Mouse (Mus musculus): ENCODE measurements around the gene Emc6. TPM values are rescaled to one million over a fixed set of nuclear protein-coding genes. Genes with fewer than 3 reads are reported as not detected.

The Emc6 gene
- 122 and 135 TPM in 2 replicates for polyA plus RNA-seq (2014; fragmentation: Nextera tagmentation; extraction: Ambion mirVana)

GRCm38 (mm10) chr11:73176608-73177508 is at the start of gene Emc6, which contains the start of gene Tax1bp3:
Gene Emc6, minus strand, starts transcription at chr11:73177037.
Gene Tax1bp3, plus strand, starts transcription at chr11:73177083.
- Histone ChIP-seq H3K9me3 (ENCODE audit: control insufficient read depth, low read length) (no peaks in the 10 kb centered on the region), H3K4me3 (ENCODE audit: low read depth, low read length) (peak within 1 kb of the TSS; percentile 95), H3K27me3 (ENCODE audit: control insufficient read depth, insufficient read depth, low read length) (no peaks in the 10 kb centered on the region), H3K36me3 (ENCODE audit: control insufficient read depth, insufficient read depth, low read length) (no peaks in the 10 kb centered on the region; the same call in 1 of the 2 replicates), H3K4me1 (replicated peaks; ENCODE audit: control insufficient read depth, insufficient read depth, low read length) (peaks cover 9% of the 10 kb centered on the region), H3K4me2 (ENCODE audit: low read depth, low read length, severe bottlenecking) (peak within 1 kb of the TSS; percentile 75), H3K9ac (ENCODE audit: low read length) (peak within 1 kb of the TSS; percentile 90), H3K27ac (ENCODE audit: low read depth, low read length) (peak within 1 kb of the TSS; percentile 72)
- under 1% methylated on average over 78 of the region's 81 CpGs for WGBS
- DNase-seq (ENCODE audit: low spot score) (peak; percentile 99), ATAC-seq (replicated peaks; ENCODE audit: low FRiP score) (peak; percentile 98)

GRCm38 (mm10) chr11:73225856-73226255 is 49.0 kb upstream of the Emc6 start:
- Histone ChIP-seq H3K4me3 (ENCODE audit: low read depth, low read length) (no peak overlapping the region), H3K4me2 (ENCODE audit: low read depth, low read length, severe bottlenecking) (no peak overlapping the region), H3K27me3 (ENCODE audit: control insufficient read depth, insufficient read depth, low read length) (no peaks in the 10 kb centered on the region), H3K27ac (ENCODE audit: low read depth, low read length) (no peak overlapping the region), H3K9ac (ENCODE audit: low read length) (no peak overlapping the region), H3K9me3 (ENCODE audit: control insufficient read depth, low read length) (peaks cover 2% of the 10 kb centered on the region; the same call in 1 of the 2 replicates), H3K4me1 (replicated peaks; ENCODE audit: control insufficient read depth, insufficient read depth, low read length) (no peaks in the 10 kb centered on the region), H3K36me3 (ENCODE audit: control insufficient read depth, insufficient read depth, low read length) (no peaks in the 10 kb centered on the region)
- WGBS = 87% methylated on average over 6 of the region's 6 CpGs
- ATAC-seq (replicated peaks; ENCODE audit: low FRiP score) (no peak), DNase-seq (ENCODE audit: low spot score) (no peak)

DNA sequence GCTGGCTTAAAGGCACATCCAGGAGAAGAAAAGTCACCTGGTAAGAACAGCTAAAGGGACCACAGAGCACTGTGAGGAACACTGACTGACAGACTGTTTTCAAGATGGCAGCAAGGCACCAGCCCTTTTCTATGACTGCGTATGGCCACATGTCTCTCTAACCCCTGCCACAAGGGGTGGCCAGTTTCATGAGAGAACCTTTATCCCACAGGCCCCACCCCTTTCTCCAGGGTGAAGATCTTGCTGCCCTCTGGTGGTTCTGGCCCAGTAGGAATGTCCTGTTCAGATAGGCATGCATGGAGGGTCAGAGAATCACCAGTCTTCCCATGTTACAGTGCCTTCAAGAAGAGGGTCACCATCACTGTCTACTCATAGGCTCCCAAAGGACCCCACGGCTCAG is 47.1 kb upstream of the Emc6 start:
- H3K9me3 ChIP-seq (ENCODE audit: control insufficient read depth, low read length) = peaks cover 1% of the 10 kb centered on the region; the same call in 1 of the 2 replicates
- H3K27ac ChIP-seq (ENCODE audit: low read depth, low read length) = no peak overlapping the region
- no peak overlapping the region for H3K9ac ChIP-seq (ENCODE audit: low read length)
- H3K4me1 ChIP-seq (replicated peaks; ENCODE audit: control insufficient read depth, insufficient read depth, low read length) = no peaks in the 10 kb centered on the region
- DNase-seq (ENCODE audit: low spot score) = no peak
- 88% methylated on average over 2 of the region's 2 CpGs for WGBS
- no peak overlapping the region for H3K4me2 ChIP-seq (ENCODE audit: low read depth, low read length, severe bottlenecking)
- no peaks in the 10 kb centered on the region for H3K27me3 ChIP-seq (ENCODE audit: control insufficient read depth, insufficient read depth, low read length)
- H3K4me3 ChIP-seq (ENCODE audit: low read depth, low read length) = no peak overlapping the region
- ATAC-seq (replicated peaks; ENCODE audit: low FRiP score) = no peak
- H3K36me3 ChIP-seq (ENCODE audit: control insufficient read depth, insufficient read depth, low read length) = no peaks in the 10 kb centered on the region

GRCm38 (mm10) chr11:73222846-73223245 is 46.0 kb upstream of the Emc6 start:
- Histone ChIP-seq H3K27me3 (ENCODE audit: control insufficient read depth, insufficient read depth, low read length) (no peaks in the 10 kb centered on the region), H3K9ac (ENCODE audit: low read length) (no peak overlapping the region), H3K36me3 (ENCODE audit: control insufficient read depth, insufficient read depth, low read length) (no peaks in the 10 kb centered on the region), H3K4me2 (ENCODE audit: low read depth, low read length, severe bottlenecking) (no peak overlapping the region), H3K4me3 (ENCODE audit: low read depth, low read length) (no peak overlapping the region), H3K9me3 (ENCODE audit: control insufficient read depth, low read length) (no peaks in the 10 kb centered on the region), H3K27ac (ENCODE audit: low read depth, low read length) (no peak overlapping the region), H3K4me1 (replicated peaks; ENCODE audit: control insufficient read depth, insufficient read depth, low read length) (no peaks in the 10 kb centered on the region)
- WGBS = 58% methylated on average over 5 of the region's 5 CpGs
- DNase-seq (ENCODE audit: low spot score) (no peak), ATAC-seq (replicated peaks; ENCODE audit: low FRiP score) (no peak)

DNA sequence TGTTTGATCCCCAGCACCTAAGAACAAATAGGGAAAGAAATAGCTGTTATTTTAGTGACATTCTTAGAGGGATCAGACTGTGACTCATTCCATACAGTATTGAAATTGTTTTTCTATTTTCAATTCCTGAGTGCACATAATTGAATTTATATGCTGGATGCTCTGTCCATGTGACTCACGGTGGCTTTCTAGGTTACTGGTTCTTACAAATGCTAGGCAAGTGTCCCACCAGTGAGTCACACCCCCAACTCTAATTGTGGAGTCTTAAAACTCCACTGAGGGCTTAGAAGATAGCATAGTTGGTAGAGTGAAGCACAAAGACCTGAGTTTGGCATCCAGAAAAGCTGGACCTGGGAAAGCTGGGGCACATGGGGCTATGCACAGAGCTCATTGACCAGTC is 43.8 kb upstream of the Emc6 start:
- Histone ChIP-seq H3K4me1 (replicated peaks; ENCODE audit: control insufficient read depth, insufficient read depth, low read length) (no peaks in the 10 kb centered on the region), H3K4me3 (ENCODE audit: low read depth, low read length) (no peak overlapping the region), H3K36me3 (ENCODE audit: control insufficient read depth, insufficient read depth, low read length) (no peaks in the 10 kb centered on the region), H3K27ac (ENCODE audit: low read depth, low read length) (no peak overlapping the region), H3K9ac (ENCODE audit: low read length) (no peak overlapping the region), H3K9me3 (ENCODE audit: control insufficient read depth, low read length) (no peaks in the 10 kb centered on the region), H3K27me3 (ENCODE audit: control insufficient read depth, insufficient read depth, low read length) (no peaks in the 10 kb centered on the region), H3K4me2 (ENCODE audit: low read depth, low read length, severe bottlenecking) (no peak overlapping the region)
- 91% methylated on average over 1 of the region's 1 CpGs for WGBS
- ATAC-seq (replicated peaks; ENCODE audit: low FRiP score) (no peak), DNase-seq (ENCODE audit: low spot score) (no peak)

DNA sequence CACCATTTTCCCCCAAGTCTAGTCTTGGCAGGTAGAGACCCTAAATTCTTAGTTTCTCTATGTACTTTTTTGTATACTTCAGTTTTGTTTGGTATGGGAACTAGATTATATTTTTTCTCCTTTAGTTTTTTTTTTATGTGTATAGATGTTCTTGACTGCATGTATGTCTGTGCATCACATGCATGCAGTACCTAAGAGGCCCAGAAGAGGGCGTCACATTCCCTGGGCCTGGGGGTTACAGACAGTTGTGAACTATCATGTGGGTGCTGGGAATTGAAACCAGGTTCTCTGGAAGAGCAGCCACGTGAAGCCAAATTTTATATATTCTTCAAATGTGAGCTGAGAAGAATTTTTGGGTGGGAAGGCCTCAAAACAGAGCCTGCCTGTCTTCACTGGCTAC is 42.8 kb upstream of the Emc6 start:
- H3K27me3 ChIP-seq (ENCODE audit: control insufficient read depth, insufficient read depth, low read length) = no peaks in the 10 kb centered on the region
- no peak overlapping the region for H3K4me3 ChIP-seq (ENCODE audit: low read depth, low read length)
- no peak for DNase-seq (ENCODE audit: low spot score)
- ATAC-seq (replicated peaks; ENCODE audit: low FRiP score) = no peak
- H3K9ac ChIP-seq (ENCODE audit: low read length) = no peak overlapping the region
- no peak overlapping the region for H3K27ac ChIP-seq (ENCODE audit: low read depth, low read length)
- no peaks in the 10 kb centered on the region for H3K4me1 ChIP-seq (replicated peaks; ENCODE audit: control insufficient read depth, insufficient read depth, low read length)
- WGBS = 66% methylated on average over 2 of the region's 2 CpGs
- no peak overlapping the region for H3K4me2 ChIP-seq (ENCODE audit: low read depth, low read length, severe bottlenecking)
- H3K9me3 ChIP-seq (ENCODE audit: control insufficient read depth, low read length) = no peaks in the 10 kb centered on the region
- H3K36me3 ChIP-seq (ENCODE audit: control insufficient read depth, insufficient read depth, low read length) = no peaks in the 10 kb centered on the region

DNA sequence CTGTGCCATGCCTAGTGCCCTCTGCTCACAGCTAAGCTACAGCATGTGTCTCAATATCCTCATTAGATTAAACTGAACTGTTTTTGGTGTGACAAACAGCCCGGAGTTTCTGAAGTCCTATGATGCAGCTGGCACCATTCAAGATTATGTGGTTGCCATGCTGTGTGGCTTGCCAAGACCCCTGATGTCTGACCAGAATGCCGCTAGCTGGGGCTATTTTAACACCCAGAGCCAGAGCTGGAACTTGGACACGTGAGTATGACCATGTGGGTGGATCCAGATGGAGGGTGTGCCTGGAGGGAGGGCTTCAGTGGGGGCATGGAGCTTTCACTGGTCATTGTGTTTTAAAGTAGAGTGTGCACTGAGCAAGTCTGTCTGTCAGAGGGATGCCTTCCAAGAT is 37.1 kb upstream of the Emc6 start:
- Histone ChIP-seq H3K9me3 (ENCODE audit: control insufficient read depth, low read length) (no peaks in the 10 kb centered on the region), H3K4me2 (ENCODE audit: low read depth, low read length, severe bottlenecking) (no peak overlapping the region), H3K36me3 (ENCODE audit: control insufficient read depth, insufficient read depth, low read length) (no peaks in the 10 kb centered on the region), H3K9ac (ENCODE audit: low read length) (no peak overlapping the region), H3K4me3 (ENCODE audit: low read depth, low read length) (no peak overlapping the region), H3K27me3 (ENCODE audit: control insufficient read depth, insufficient read depth, low read length) (no peaks in the 10 kb centered on the region), H3K27ac (ENCODE audit: low read depth, low read length) (no peak overlapping the region), H3K4me1 (replicated peaks; ENCODE audit: control insufficient read depth, insufficient read depth, low read length) (no peaks in the 10 kb centered on the region)
- DNase-seq (ENCODE audit: low spot score) (no peak), ATAC-seq (replicated peaks; ENCODE audit: low FRiP score) (no peak)
- 80% methylated on average over 3 of the region's 3 CpGs for WGBS

GRCm38 (mm10) chr11:73207621-73208020 is 30.8 kb upstream of the Emc6 start:
- H3K27ac ChIP-seq (ENCODE audit: low read depth, low read length) = no peak overlapping the region
- no peak for DNase-seq (ENCODE audit: low spot score)
- no peak overlapping the region for H3K9ac ChIP-seq (ENCODE audit: low read length)
- H3K4me3 ChIP-seq (ENCODE audit: low read depth, low read length) = no peak overlapping the region
- ATAC-seq (replicated peaks; ENCODE audit: low FRiP score) = no peak
- no peaks in the 10 kb centered on the region for H3K36me3 ChIP-seq (ENCODE audit: control insufficient read depth, insufficient read depth, low read length)
- no peaks in the 10 kb centered on the region for H3K9me3 ChIP-seq (ENCODE audit: control insufficient read depth, low read length)
- no peak overlapping the region for H3K4me2 ChIP-seq (ENCODE audit: low read depth, low read length, severe bottlenecking)
- WGBS = 82% methylated on average over 2 of the region's 2 CpGs
- H3K4me1 ChIP-seq (replicated peaks; ENCODE audit: control insufficient read depth, insufficient read depth, low read length) = no peaks in the 10 kb centered on the region
- H3K27me3 ChIP-seq (ENCODE audit: control insufficient read depth, insufficient read depth, low read length) = no peaks in the 10 kb centered on the region

DNA sequence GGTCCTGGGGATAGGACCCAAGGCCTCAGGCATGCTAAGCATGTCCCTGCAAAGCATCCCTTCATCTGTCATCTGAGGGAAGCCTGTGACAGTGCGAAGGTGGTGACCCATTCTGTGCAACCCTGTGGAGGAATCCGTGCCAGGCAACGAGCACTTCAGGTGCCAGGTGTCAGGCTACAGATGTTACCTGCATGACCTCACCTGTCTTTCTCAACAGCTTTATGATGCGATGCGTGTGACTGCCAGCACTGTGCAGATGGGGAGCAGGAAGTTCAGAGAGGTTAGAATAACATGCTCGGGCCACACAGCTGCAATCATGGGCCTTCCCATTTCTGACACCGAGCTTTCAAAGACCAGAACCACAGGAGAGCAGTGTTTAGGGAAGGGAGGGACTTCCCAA is 28.4 kb upstream of the Emc6 start:
- no peaks in the 10 kb centered on the region for H3K4me1 ChIP-seq (replicated peaks; ENCODE audit: control insufficient read depth, insufficient read depth, low read length)
- no peak overlapping the region for H3K27ac ChIP-seq (ENCODE audit: low read depth, low read length)
- H3K9me3 ChIP-seq (ENCODE audit: control insufficient read depth, low read length) = no peaks in the 10 kb centered on the region
- no peak overlapping the region for H3K9ac ChIP-seq (ENCODE audit: low read length)
- ATAC-seq (replicated peaks; ENCODE audit: low FRiP score) = no peak
- no peaks in the 10 kb centered on the region for H3K27me3 ChIP-seq (ENCODE audit: control insufficient read depth, insufficient read depth, low read length)
- no peak overlapping the region for H3K4me2 ChIP-seq (ENCODE audit: low read depth, low read length, severe bottlenecking)
- DNase-seq (ENCODE audit: low spot score) = no peak
- no peak overlapping the region for H3K4me3 ChIP-seq (ENCODE audit: low read depth, low read length)
- 81% methylated on average over 7 of the region's 7 CpGs for WGBS
- no peaks in the 10 kb centered on the region for H3K36me3 ChIP-seq (ENCODE audit: control insufficient read depth, insufficient read depth, low read length)
